Mouse (Mus musculus) heart, adult 2 months (tissue): Measurements from ENCODE around the gene Rab31.

Experiments
- CTCF ChIP-seq: fragments of 200-600 bp; IDR thresholded peaks from 2 replicates; pipeline ENCODE4 v1.8.1; 2022; ENCODE audit warnings: antibody characterized with exemption, mild to moderate bottlenecking, moderate library complexity
- POLR2A ChIP-seq: fragments of 200-500 bp; IDR thresholded peaks from 2 replicates; pipeline ENCODE4 v1.6.1; 2011; ENCODE audit warnings: mild to moderate bottlenecking, low read depth, low read length, control low read depth; ENCODE audit not compliant: insufficient read depth

- no peak for TF ChIP-seq POLR2A
- TF ChIP-seq CTCF, result no peak
These were observed 74.6 kb downstream of the Rab31 start for GRCm38 (mm10) chr17:65697791-65698463.
